Mouse (Mus musculus): ENCODE measurements at regions not wholly inside any gene's neighbourhood (a gene's known extent, or its start where the extent isn't known, plus 50 kb on each side); places are given as distances from the start of the nearest gene placed in this dataset.

- no peak for TF ChIP-seq MAFK (IDR thresholded peaks at IDR 0.05; ENCODE audit: insufficient read depth, low read depth, low read length)
- TF ChIP-seq ZNF384 (IDR thresholded peaks at IDR 0.05; ENCODE audit: low read depth, low read length): no peak
- TF ChIP-seq ZC3H11A (IDR thresholded peaks at IDR 0.05; ENCODE audit: borderline replicate concordance, low read depth, low read length): no peak
- no peak for TF ChIP-seq CHD2 (IDR thresholded peaks at IDR 0.05; ENCODE audit: low read depth, low read length)
Observed at GRCm38 (mm10) chr13:7306995-7307394, 658.4 kb upstream of the Pfkp start.

Data from ES-E14 (cell line).